8 mouse cellular contexts compared by ENCODE assay signal in the genomic region with DNA sequence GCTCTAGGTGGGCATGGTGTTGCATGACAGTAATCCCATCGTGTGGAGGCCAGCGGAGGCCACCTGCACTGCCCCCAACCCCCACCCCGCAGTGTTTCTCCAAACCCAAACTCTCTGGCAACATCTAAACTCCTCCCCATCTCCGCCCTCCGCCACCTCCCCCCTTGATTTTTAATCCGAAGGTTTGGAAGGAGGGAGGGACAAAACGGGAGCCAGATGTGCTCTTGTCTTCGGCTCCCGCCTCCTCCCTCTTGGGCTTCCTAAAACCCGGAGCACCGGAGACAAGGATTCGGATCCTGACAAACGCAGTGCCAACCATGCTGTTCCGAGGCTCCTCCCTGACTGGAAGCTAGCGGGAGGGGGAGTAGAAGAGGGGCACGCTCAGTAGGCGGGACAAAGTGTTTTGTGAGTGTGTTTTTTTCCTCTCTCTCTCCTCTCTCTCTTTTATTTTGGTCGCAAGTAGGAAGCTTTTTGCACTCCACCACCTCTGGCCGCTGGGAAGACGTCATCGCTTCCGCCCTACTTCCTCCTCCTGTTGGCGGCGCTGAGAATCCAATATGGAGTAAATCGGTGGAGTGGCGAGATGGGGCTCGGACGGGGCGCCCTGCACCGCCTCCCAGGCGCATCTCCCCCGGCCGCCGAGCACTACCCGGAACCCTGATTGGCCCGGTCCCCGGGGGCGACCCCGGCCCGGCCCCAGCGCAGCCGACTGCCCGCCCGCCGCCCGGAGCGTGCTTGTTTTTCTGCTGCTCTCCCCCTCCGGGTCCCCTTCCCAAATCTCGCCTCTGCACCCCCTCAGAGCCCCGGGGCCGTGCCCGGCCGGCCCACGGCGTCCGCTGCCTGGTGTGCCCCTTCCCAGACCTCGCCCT. TPM values are rescaled to one million over a fixed set of nuclear protein-coding genes. Genes with fewer than 3 reads are reported as not detected.
DNase-seq lines count a peak whose midpoint lies in the region; ATAC-seq and TF ChIP-seq lines count a peak whose summit lies in the region.

Gene Spred2, plus strand, starts transcription at position 488 of the 869 bp plus-strand sequence.

- peak within 1 kb of the TSS; percentile 91 for H3K9ac ChIP-seq in kidney, embryonic 15.5 days
- H3K9ac ChIP-seq in liver, embryonic 11.5 days (ENCODE audit: low read depth, low read length), result peak within 1 kb of the TSS; percentile 82
- H3K9ac ChIP-seq in stomach, embryonic 14.5 days (replicated peaks; ENCODE audit: low read depth, low read length), result peak within 1 kb of the TSS; percentile 90

- H3K79me2 ChIP-seq in C2C12 (ENCODE audit: control insufficient read depth, insufficient read depth), result peaks cover 48% of the 10 kb centered on the region

- DNase-seq in brain, adult 2 months (ENCODE audit: low read depth, low spot score), result peak; percentile 98
- DNase-seq in heart, embryonic 10.5 days (ENCODE audit: low spot score), result peak; percentile 94
- peak; percentile 86 for DNase-seq in liver, embryonic 11.5 days (ENCODE audit: low spot score)
- peak; percentile 92 for DNase-seq in naive thymus-derived CD4-positive, alpha-beta T cell, adult 2 months (ENCODE audit: low read depth)

- H3K4me2 ChIP-seq in kidney, embryonic 15.5 days, result peak within 1 kb of the TSS; percentile 87
- H3K4me2 ChIP-seq in liver, embryonic 11.5 days, result peak within 1 kb of the TSS; percentile 86
- peak within 1 kb of the TSS; percentile 63 for H3K4me2 ChIP-seq in stomach, embryonic 14.5 days (replicated peaks; ENCODE audit: low read depth, low read length)

- peaks cover 28% of the 10 kb centered on the region for H3K4me1 ChIP-seq in heart, embryonic 10.5 days
- H3K4me1 ChIP-seq in kidney, embryonic 15.5 days, result peaks cover 39% of the 10 kb centered on the region
- H3K4me1 ChIP-seq in liver, embryonic 11.5 days (replicated peaks; ENCODE audit: control insufficient read depth, insufficient read depth, low read length), result peaks cover 22% of the 10 kb centered on the region
- peaks cover 14% of the 10 kb centered on the region for H3K4me1 ChIP-seq in stomach, embryonic 14.5 days (ENCODE audit: control insufficient read depth, insufficient read depth, low read length)

- no peaks in the 10 kb centered on the region for H3K27me3 ChIP-seq in C2C12 (ENCODE audit: control insufficient read depth, insufficient read depth, insufficient read length)
- H3K27me3 ChIP-seq in heart, embryonic 10.5 days (ENCODE audit: insufficient read depth, poor library complexity, severe bottlenecking), result no peaks in the 10 kb centered on the region
- H3K27me3 ChIP-seq in kidney, embryonic 15.5 days, result no peaks in the 10 kb centered on the region
- H3K27me3 ChIP-seq in liver, embryonic 11.5 days (replicated peaks; ENCODE audit: control insufficient read depth, insufficient read depth, low read length), result no peaks in the 10 kb centered on the region
- no peaks in the 10 kb centered on the region for H3K27me3 ChIP-seq in stomach, embryonic 14.5 days (ENCODE audit: control insufficient read depth, insufficient read depth, low read length)

- peaks cover 39% of the 10 kb centered on the region for H3K79me3 ChIP-seq in C2C12 (ENCODE audit: low read depth)

- WGBS in heart, embryonic 10.5 days, result 1% methylated on average over 57 of the region's 57 CpGs
- whole genome bisulfite sequencing in kidney, embryonic 15.5 days, result under 1% methylated on average over 56 of the region's 57 CpGs
- WGBS in liver, embryonic 11.5 days, result under 1% methylated on average over 55 of the region's 57 CpGs
- WGBS in stomach, embryonic 14.5 days, result under 1% methylated on average over 57 of the region's 57 CpGs

- TF ChIP-seq CTCF in C2C12 (IDR thresholded peaks at IDR 0.05; ENCODE audit: control insufficient read depth, insufficient read depth, insufficient read length), result no peak

- peak within 1 kb of the TSS; percentile 85 for H3ac ChIP-seq in C2C12 (ENCODE audit: control insufficient read depth, insufficient read length, low read depth)

- no peaks in the 10 kb centered on the region for H3K36me3 ChIP-seq in C2C12 (ENCODE audit: control insufficient read depth, insufficient read depth)
- no peaks in the 10 kb centered on the region for H3K36me3 ChIP-seq in heart, embryonic 10.5 days
- no peaks in the 10 kb centered on the region for H3K36me3 ChIP-seq in kidney, embryonic 15.5 days
- no peaks in the 10 kb centered on the region for H3K36me3 ChIP-seq in liver, embryonic 11.5 days (ENCODE audit: control insufficient read depth, insufficient read depth, low read length)
- no peaks in the 10 kb centered on the region for H3K36me3 ChIP-seq in stomach, embryonic 14.5 days (ENCODE audit: control insufficient read depth, insufficient read depth, low read length)

- H3K9me3 ChIP-seq in heart, embryonic 10.5 days, result no peaks in the 10 kb centered on the region
- H3K9me3 ChIP-seq in kidney, embryonic 15.5 days (replicated peaks), result no peaks in the 10 kb centered on the region
- no peaks in the 10 kb centered on the region for H3K9me3 ChIP-seq in liver, embryonic 11.5 days (ENCODE audit: control insufficient read depth, low read length)
- H3K9me3 ChIP-seq in stomach, embryonic 14.5 days (ENCODE audit: control insufficient read depth, low read depth, low read length), result no peaks in the 10 kb centered on the region

- peak; percentile 64 for ATAC-seq in erythroblast, adult 5-6 weeks (replicated peaks; ENCODE audit: low FRiP score, poor library complexity, severe bottlenecking)
- peak; percentile 70 for ATAC-seq in kidney, embryonic 15.5 days (replicated peaks; ENCODE audit: low FRiP score)
- peak; percentile 60 for ATAC-seq in liver, embryonic 11.5 days (replicated peaks; ENCODE audit: low FRiP score)
- peak; percentile 71 for ATAC-seq in stomach, embryonic 14.5 days (ENCODE audit: insufficient number of reproducible peaks, insufficient read depth, low FRiP score, low read depth)

- peak within 1 kb of the TSS; percentile 97 for H3K4me3 ChIP-seq in C2C12 (ENCODE audit: insufficient read depth, poor library complexity, severe bottlenecking)
- H3K4me3 ChIP-seq in heart, embryonic 10.5 days, result peak within 1 kb of the TSS; percentile 92
- H3K4me3 ChIP-seq in kidney, embryonic 15.5 days (replicated peaks), result peak within 1 kb of the TSS; percentile 92
- H3K4me3 ChIP-seq in liver, embryonic 11.5 days (ENCODE audit: low read depth, low read length), result peak within 1 kb of the TSS; percentile 77
- peak within 1 kb of the TSS; percentile 91 for H3K4me3 ChIP-seq in stomach, embryonic 14.5 days (ENCODE audit: low read depth, low read length)

- H3K27ac ChIP-seq in heart, embryonic 10.5 days, result peak within 1 kb of the TSS; percentile 99
- peak within 1 kb of the TSS; percentile 96 for H3K27ac ChIP-seq in kidney, embryonic 15.5 days
- H3K27ac ChIP-seq in liver, embryonic 11.5 days (ENCODE audit: low read depth, low read length), result peak within 1 kb of the TSS; percentile 87
- peak within 1 kb of the TSS; percentile 98 for H3K27ac ChIP-seq in stomach, embryonic 14.5 days (ENCODE audit: low read length)

TF ChIP-seq in C2C12, 6 proteins besides CTCF, POLR2A, EP300 and RAD21:
- TF ChIP-seq MAX (IDR thresholded peaks at IDR 0.05) (peak; percentile 63), FOSL1 (IDR thresholded peaks at IDR 0.05; ENCODE audit: insufficient read depth, low read length, poor library complexity, severe bottlenecking) (no peak), MYOD1 (IDR thresholded peaks at IDR 0.05; ENCODE audit: control insufficient read depth, insufficient read length, low read depth) (no peak), USF1 (IDR thresholded peaks at IDR 0.05; ENCODE audit: low read depth) (no peak)
TF ChIP-seq in C2C12: peak in this region for 1.

RNA-seq across cellular contexts. Expression of gene Spred2, which starts in this region (rescaled TPM):
- polyA plus RNA-seq in C2C12 (2012; fragmentation: generic; extraction: Trizol), result 22.0 TPM
- 3.8 and 4.4 TPM in 2 replicates for total RNA-seq in erythroblast, adult 5-6 weeks (2015; ENCODE audit: low replicate concordance)
- 2.1 and 2.4 TPM in 2 replicates for total RNA-seq in erythroblast, adult 5-6 weeks (2017; ENCODE audit: low replicate concordance)
- polyA plus RNA-seq in heart, embryonic 10.5 days (2016; fragmentation: Nextera tagmentation; extraction: Ambion mirVana), result 4.4 and 6.7 TPM in 2 replicates
- polyA plus RNA-seq in kidney, embryonic 15.5 days (2015; fragmentation: Nextera tagmentation; extraction: Ambion mirVana), result 9.8 and 11.0 TPM in 2 replicates
- polyA plus RNA-seq in liver, embryonic 11.5 days (2014; fragmentation: Nextera tagmentation; extraction: Ambion mirVana), result 4.8 and 5.0 TPM in 2 replicates
- polyA plus RNA-seq in stomach, embryonic 14.5 days (2014; fragmentation: Nextera tagmentation; extraction: Ambion mirVana), result 7.9 and 9.6 TPM in 2 replicates

Comparison
In these comparisons a context has a peak if more than half of its experiments do, and no peak if none do; other contexts are left out.
1. Peak in every context shown above with its lines: DNase-seq, ATAC-seq, H3K4me3 ChIP-seq and H3K27ac ChIP-seq.